Mouse (Mus musculus) embryonic stem cell, embryonic (primary cell): ENCODE results near the gene Brd4.

Experiments
- CTCF ChIA-PET, 4 experiments: fragments of 300-600 bp in 2 of 4; fragments of 350-600 bp in 2 of 4; sonication (Branson Sonifier 250); formaldehyde crosslinking; loops; one replicate each; lab custom pipeline; 2022; ENCODE audit warnings: inconsistent platforms in 2 of 4; lab: Charles Lee
- POLR2A ChIA-PET, 4 experiments: fragments of 300-600 bp in 2 of 4; fragments of 350-600 bp in 2 of 4; sonication (Branson Sonifier 250); formaldehyde crosslinking; loops; one replicate each; lab custom pipeline; 2022; ENCODE audit warnings: antibody characterized with exemption in 4 of 4, inconsistent platforms in 1 of 4; lab: Charles Lee

Brd4 gene

GRCm38 (mm10) chr17:32257944-32258343 lies 26.6 kb downstream of the Brd4 start:
- ChIA-PET POLR2A (interaction anchor here in 3 of 4 experiments (0.6 to 10.6 kb wide), 19 partner anchors 9 to 160 kb away, joined by 3 to 66 read pairs (median 4); partner anchors contain the start of gene Brd4 (in 2 of the 3)), CTCF (interaction anchor here in 3 of 4 experiments (0.6 to 1.1 kb wide), 3 partner anchors 14 to 42 kb away, joined by 3 to 6 read pairs (median 4); no protein-coding TSS in a partner anchor)

GRCm38 (mm10) chr17:32257452-32257851 lies 27.1 kb downstream of the Brd4 start:
- ChIA-PET CTCF (interaction anchor here in 2 of 4 experiments (0.6 to 0.7 kb wide), 2 partner anchors 19 to 42 kb away, joined by 3 to 6 read pairs; no protein-coding TSS in a partner anchor), POLR2A (interaction anchor here in 3 of 4 experiments (0.6 to 10.6 kb wide), 16 partner anchors 9 to 159 kb away, joined by 3 to 66 read pairs (median 4); partner anchors contain the start of gene Brd4 (in 1 of the 3))

- CTCF ChIA-PET = interaction anchor here in 1 of 4 experiments (0.6 kb wide), 1 partner anchor 63 kb away, joined by 3 read pairs; no protein-coding TSS in a partner anchor
- POLR2A ChIA-PET = interaction anchor here in 2 of 4 experiments (1.2 to 10.6 kb wide), 9 partner anchors 9 to 39 kb away, joined by 3 to 66 read pairs (median 9); partner anchors contain the start of gene Brd4 (in 1 of the 2)
These were observed 27.6 kb downstream of the Brd4 start for GRCm38 (mm10) chr17:32256896-32257295.

- POLR2A ChIA-PET = interaction anchor here in 2 of 4 experiments (0.6 to 2.6 kb wide), 7 partner anchors 9 to 63 kb away, joined by 3 to 7 read pairs (median 4); partner anchors contain the start of genes Brd4 (in 1 of the 2) and Ephx3 (in 1 of the 2)
- CTCF ChIA-PET = no interaction called here
These were observed 31.3 kb downstream of the Brd4 start for GRCm38 (mm10) chr17:32253261-32253660.

GRCm38 (mm10) chr17:32251827-32252470 lies 32.6 kb downstream of the Brd4 start:
- ChIA-PET CTCF (no interaction called here), POLR2A (interaction anchor here in 2 of 4 experiments (0.6 to 2.1 kb wide), 7 partner anchors 10 to 105 kb away, joined by 3 to 5 read pairs (median 3); partner anchors contain the start of gene Brd4 (in 2 of the 2))

- ChIA-PET CTCF (interaction anchor here in 1 of 4 experiments (1.2 kb wide), 1 partner anchor 9 kb away, joined by 3 read pairs; no protein-coding TSS in a partner anchor), POLR2A (interaction anchor here in 1 of 4 experiments (1.0 to 3.4 kb wide), 7 partner anchors 12 to 33 kb away, joined by 4 to 15 read pairs (median 8); no protein-coding TSS in a partner anchor)
These were observed 34.5 kb downstream of the Brd4 start for GRCm38 (mm10) chr17:32250066-32250465.

- ChIA-PET POLR2A (interaction anchor here in 3 of 4 experiments (0.6 to 3.4 kb wide), 14 partner anchors 10 to 967 kb away, joined by 3 to 15 read pairs (median 4); no protein-coding TSS in a partner anchor), CTCF (interaction anchor here in 2 of 4 experiments (0.5 to 0.6 kb wide), 3 partner anchors 82 to 1285 kb away, joined by 3 to 8 read pairs (median 4); partner anchors contain the start of genes Ndufv3 (in 1 of the 2) and Wdr4 (in 1 of the 2))
These were observed 36.3 kb downstream of the Brd4 start for GRCm38 (mm10) chr17:32248192-32248591.

- POLR2A ChIA-PET = interaction anchor here in 2 of 4 experiments (0.6 to 3.4 kb wide), 12 partner anchors 9 to 74 kb away, joined by 3 to 15 read pairs (median 5); partner anchors contain the start of gene Akap8 (in 1 of the 2)
- CTCF ChIA-PET = interaction anchor here in 3 of 4 experiments (0.5 to 0.6 kb wide), 3 partner anchors 31 to 728 kb away, joined by 3 to 8 read pairs (median 3); partner anchors contain the start of genes Ndufv3 (in 1 of the 3) and Wdr4 (in 1 of the 3)
These were observed 36.9 kb downstream of the Brd4 start for GRCm38 (mm10) chr17:32247616-32248015.

GRCm38 (mm10) chr17:32246117-32246516 lies 38.4 kb downstream of the Brd4 start:
- CTCF ChIA-PET = no interaction called here

GRCm38 (mm10) chr17:32240881-32241531 lies 43.5 kb downstream of the Brd4 start:
- CTCF ChIA-PET = no interaction called here
- POLR2A ChIA-PET = interaction anchor here in 1 of 4 experiments (0.6 to 1.6 kb wide), 4 partner anchors 8 to 78 kb away, joined by 3 to 4 read pairs (median 3); no protein-coding TSS in a partner anchor

More at GRCm38 (mm10) chr17:32246117-32246516, 38.4 kb downstream of the Brd4 start:
- POLR2A ChIA-PET = interaction anchor here in 3 of 4 experiments (0.6 to 2.4 kb wide), 20 partner anchors 8 to 189 kb away, joined by 3 to 12 read pairs (median 4); partner anchors contain the start of gene Akap8 (in 1 of the 3)

GRCm38 (mm10) chr17:32238589-32238988 lies 45.9 kb downstream of the Brd4 start:
- ChIA-PET POLR2A (interaction anchor here in 2 of 4 experiments (0.9 to 2.1 kb wide), 10 partner anchors 8 to 103 kb away, joined by 3 to 15 read pairs (median 4); no protein-coding TSS in a partner anchor), CTCF (interaction anchor here in 1 of 4 experiments (0.6 kb wide), 1 partner anchor 379 kb away, joined by 3 read pairs; no protein-coding TSS in a partner anchor)

- ChIA-PET CTCF (interaction anchor here in 1 of 4 experiments (1.5 kb wide), 1 partner anchor 73 kb away, joined by 3 read pairs; no protein-coding TSS in a partner anchor), POLR2A (interaction anchor here in 1 of 4 experiments (1.0 to 2.8 kb wide), 8 partner anchors 9 to 26 kb away, joined by 3 to 13 read pairs (median 6); no protein-coding TSS in a partner anchor)
These were observed 48.9 kb downstream of the Brd4 start for GRCm38 (mm10) chr17:32235534-32236191.

GRCm38 (mm10) chr17:32233174-32233573 lies 51.3 kb downstream of the Brd4 start:
- CTCF ChIA-PET = interaction anchor here in 1 of 4 experiments (1.0 kb wide), 1 partner anchor 23 kb away, joined by 3 read pairs; no protein-coding TSS in a partner anchor
- POLR2A ChIA-PET = interaction anchor here in 2 of 4 experiments (0.6 to 2.8 kb wide), 10 partner anchors 9 to 132 kb away, joined by 3 to 13 read pairs (median 3); partner anchors contain the start of gene Akap8 (in 1 of the 2)

GRCm38 (mm10) chr17:32229256-32229655 lies 55.3 kb downstream of the Brd4 start:
- POLR2A ChIA-PET = interaction anchor here in 2 of 4 experiments (0.8 to 2.7 kb wide), 6 partner anchors 7 to 136 kb away, joined by 3 to 8 read pairs (median 4); partner anchors contain the start of gene Akap8l (in 1 of the 2)
- CTCF ChIA-PET = interaction anchor here in 1 of 4 experiments (1.2 kb wide), 1 partner anchor 67 kb away, joined by 3 read pairs; no protein-coding TSS in a partner anchor

- ChIA-PET CTCF (interaction anchor here in 3 of 4 experiments (0.5 to 1.2 kb wide), 4 partner anchors 11 to 1714 kb away, joined by 3 to 5 read pairs (median 4); no protein-coding TSS in a partner anchor), POLR2A (interaction anchor here in 3 of 4 experiments (0.6 to 3.7 kb wide), 9 partner anchors 9 to 87 kb away, joined by 3 to 26 read pairs (median 4); partner anchors contain the start of gene Ephx3 (in 1 of the 3))
These were observed 63.6 kb downstream of the Brd4 start for GRCm38 (mm10) chr17:32220873-32221272.

- POLR2A ChIA-PET = interaction anchor here in 2 of 4 experiments (0.8 to 1.7 kb wide), 11 partner anchors 8 to 136 kb away, joined by 3 to 6 read pairs (median 3); no protein-coding TSS in a partner anchor
These were observed 68.9 kb downstream of the Brd4 start for GRCm38 (mm10) chr17:32215587-32215986.

More at GRCm38 (mm10) chr17:32215587-32215986, 68.9 kb downstream of the Brd4 start:
- CTCF ChIA-PET = interaction anchor here (0.7 to 3.1 kb wide), 18 partner anchors 8 to 93 kb away, joined by 3 to 11 read pairs (median 3); no protein-coding TSS in a partner anchor
